Mouse (Mus musculus) cerebellum, adult 9-11 months (tissue): ENCODE results near the gene Tmem175.
"Not testable (repeated sequence)": the region's sequence is repeated elsewhere in the genome, so short reads cannot be mapped to it uniquely, and the experiment has no call there.

Experiments used
- DNase-seq: peaks from one replicate; pipeline ENCODE4 v3.0.0; 2022

Gene Tmem175

DNA sequence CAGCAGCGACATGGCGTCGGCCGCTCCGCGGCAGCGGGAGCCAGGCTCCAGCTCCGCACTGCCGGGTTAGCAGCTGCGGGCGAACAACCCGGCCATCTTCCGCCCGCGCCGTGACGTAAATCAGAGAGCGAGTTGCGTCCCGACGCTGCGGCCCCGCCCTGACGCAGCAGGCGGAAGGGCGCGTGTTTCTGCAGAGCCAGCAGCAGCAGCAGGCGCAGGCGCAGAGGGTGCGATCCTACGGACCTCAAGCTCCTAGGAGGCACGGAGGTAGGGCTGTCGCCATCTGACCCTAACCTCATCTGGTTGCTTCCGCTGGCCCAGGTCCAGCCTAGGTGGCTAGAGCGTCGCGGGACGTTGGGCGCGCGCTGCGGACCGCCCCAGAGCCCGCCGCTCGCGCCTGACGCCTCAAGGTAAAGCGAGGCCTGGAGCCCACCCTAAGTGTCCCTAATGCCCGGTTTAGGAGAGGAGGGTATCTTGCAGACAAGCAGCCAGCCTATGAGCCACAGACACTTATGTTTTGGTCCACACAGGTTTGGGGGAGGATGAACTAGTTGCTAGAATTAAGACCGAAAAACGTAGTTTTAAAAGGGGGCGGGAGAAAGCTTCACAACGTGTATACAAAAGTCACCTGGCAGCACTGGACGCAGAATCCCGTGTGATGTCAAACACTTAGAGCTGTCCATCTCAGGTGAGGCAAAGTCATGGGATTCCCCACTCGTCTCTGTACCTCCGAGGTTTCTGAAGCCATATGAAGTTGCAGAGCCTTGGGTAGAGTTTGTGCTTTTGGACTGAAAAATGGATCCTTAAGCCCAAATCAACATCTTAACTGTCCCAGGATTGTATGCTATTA lies at the start of gene Tmem175, which contains the start of gene Gak:
Gene Tmem175 (plus strand): TSS at position 137 of the 850 bp plus-strand sequence.
Gene Gak (minus strand): TSS at position 122 of the 850 bp plus-strand sequence.
- DNase-seq, result peak; percentile 95

DNA sequence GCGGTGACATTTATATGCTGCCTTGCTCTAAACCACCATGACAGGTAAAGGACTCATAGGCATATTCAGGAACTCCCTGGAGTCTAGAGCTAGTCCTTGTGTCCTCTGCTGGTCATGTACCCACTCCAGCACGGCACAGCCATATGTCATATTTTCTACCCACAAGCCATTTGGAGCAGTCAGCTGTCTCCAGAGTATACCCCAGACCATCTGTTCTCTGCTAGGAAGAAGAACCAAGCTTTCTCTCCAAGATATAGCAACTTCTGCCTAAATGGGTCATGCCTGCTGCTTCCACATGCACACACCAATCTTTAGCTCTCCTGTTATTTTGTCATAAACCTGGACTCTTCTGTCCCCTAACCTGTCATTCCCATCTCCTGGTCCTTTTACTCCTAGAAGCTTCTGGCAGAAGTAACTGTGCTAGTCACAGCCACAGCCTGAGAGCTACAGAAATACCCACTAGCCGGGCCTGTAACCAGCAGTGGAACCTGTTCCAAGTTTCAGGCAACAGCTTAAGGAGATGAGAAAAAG lies 48.1 kb upstream of the Tmem175 start:
- peak; percentile 85 for DNase-seq

DNA sequence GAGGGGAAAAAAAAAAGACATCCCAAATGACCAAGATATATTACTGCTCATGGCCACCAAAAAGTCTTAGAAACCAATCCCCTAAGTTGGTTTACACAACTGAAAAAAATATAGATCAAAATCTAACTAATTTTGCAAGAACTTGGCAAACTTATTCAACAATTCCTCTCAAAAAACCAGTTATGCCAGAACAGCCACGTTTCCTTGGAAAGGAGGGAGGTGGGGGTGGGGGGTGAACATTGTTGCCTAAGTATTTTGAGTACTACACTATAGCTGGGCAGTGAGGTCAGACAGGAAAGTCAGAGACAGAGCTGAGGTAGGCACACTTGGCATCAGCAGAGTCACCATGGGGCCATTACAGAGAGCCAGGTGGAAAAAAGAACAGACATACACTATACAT lies 29.6 kb upstream of the Tmem175 start:
- no peak for DNase-seq

DNA sequence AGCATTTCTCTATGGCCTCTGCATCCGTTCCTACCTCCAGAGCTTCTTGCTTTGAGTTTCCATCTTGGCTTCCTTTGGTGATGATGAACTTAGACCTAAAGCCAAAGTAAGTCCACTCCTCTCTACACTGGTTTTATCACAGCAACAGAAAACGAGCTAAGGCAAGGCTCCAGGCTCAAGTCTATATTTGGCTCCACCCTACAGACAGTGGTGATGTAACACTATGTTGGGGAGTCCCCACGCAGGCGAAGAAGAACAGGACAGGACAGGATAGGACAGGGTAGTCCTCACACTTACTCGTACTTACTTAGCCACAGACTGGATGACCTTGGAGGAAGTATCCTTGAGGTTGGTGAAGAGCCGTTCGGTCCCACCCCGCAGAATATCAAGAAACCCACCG lies 27.0 kb upstream of the Tmem175 start:
- DNase-seq, result no peak

DNA sequence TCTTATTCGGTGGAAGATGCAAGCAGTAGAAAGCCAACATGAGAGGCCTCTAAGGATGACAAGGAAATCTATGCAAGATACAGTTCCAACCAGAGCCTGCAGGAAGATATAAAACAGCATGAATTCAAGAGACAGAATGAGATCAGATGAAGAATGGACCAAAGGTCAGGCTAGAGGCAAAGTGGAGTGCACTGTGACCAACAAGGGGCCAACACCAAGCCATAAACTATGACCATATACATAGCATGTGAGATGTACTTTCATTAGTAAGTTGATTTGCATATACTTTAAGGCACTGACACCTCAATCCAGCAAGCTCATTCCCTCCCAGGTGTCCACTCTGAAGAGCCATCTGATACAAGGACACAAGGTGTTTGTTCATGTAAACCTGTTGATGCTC lies 19.1 kb upstream of the Tmem175 start:
- no peak for DNase-seq

DNA sequence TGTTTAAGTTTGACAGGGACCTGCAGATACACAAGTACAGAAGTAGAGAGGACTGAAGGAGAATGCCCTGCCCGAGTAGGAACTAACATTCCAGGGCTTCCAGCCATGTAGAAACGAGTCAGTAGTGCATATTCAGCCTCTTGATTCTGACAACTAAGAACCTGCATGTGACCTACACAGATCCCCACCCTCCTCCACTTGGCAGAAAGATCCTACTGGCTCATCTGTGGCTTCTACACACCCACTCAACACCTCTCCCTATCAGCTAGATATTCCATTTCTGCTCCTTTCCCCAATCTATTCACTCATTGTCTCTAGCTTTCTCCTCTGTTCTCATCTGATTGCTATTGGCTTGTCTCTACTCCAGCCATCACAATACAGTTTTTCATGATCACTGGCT lies 7.7 kb upstream of the Tmem175 start:
- no peak for DNase-seq

DNA sequence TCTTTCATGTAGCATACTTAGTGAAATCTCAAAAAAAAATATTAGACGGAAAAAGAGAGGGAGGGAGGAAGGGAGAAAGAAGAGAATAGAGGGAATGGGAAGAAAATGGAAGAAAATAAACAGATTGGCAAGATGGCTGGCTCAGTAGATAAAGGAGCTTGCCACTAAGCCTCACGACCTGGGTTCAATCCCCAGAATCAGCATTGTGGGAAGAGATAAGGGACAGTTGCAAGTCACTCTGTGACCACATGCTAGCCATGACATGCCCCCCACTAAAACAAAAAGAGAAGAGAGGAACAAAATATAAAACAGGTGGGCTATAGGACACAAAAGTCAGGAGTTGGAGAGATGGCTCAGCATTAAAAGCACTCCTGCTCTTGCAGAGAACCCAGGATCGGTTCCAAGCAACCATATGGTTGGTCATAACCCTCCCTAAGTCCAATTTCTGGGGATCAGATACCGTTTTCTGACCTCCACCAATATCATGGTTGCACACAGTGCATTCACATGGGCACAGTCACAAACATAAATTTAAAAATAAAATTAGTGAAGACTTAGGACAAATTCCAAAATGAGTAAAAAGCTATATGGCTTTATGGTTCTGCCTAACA lies 3.4 kb upstream of the Tmem175 start:
- no peak for DNase-seq

DNA sequence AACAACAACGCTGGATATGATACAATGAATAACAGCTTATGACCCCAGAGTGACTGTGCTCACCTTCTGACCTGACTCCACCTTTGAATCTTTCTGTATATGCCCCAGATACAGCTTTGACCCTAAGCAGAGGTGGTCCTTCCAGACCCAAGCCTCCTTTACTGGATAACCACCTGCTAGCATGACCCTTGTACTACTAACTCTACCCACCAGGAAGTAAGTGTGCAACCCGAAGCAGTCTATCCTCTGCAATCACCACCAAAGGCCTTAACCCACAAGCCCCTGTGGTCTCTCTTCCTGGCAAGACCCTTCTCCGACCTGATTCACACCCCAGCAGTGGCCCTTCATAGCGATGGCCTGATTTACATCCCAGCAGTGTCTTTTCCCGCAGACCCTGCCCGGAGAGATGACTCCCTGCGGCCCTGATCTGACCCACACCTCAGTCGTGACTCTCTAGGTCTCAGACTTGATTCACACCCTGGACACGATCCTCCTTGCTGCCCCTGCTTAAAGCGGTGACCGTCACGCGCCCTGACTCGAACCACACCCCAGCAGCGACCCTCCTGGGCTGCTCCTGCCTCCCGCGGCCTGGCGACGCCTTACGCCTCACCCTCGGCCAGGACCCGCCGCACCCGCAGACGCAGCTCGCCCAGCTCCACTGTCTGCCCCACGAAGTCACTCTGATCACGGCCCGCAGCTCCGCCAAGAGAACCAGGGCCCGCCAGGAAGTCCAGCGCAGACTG lies 508 bp upstream of the Tmem175 start:
- no peak for DNase-seq

DNA sequence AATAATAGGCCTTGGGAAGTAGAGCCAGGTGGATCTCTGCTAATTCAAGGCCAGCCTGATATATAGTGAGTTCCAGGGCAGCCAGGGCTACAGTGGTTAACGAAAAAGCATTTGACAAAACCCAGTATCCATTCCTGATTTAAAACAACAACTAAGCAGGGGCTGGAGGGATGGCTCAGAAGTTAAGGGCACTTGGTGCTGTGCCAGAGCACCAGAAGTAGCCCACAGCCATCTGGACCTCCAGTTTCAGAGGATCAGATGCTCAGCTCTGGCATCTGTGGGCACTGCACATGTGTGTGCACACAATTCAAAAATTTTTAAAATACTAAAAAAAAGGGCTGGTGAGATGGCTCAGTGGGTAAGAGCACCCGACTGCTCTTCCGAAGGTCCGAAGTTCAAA lies 4.1 kb downstream of the Tmem175 start:
- no peak for DNase-seq

DNA sequence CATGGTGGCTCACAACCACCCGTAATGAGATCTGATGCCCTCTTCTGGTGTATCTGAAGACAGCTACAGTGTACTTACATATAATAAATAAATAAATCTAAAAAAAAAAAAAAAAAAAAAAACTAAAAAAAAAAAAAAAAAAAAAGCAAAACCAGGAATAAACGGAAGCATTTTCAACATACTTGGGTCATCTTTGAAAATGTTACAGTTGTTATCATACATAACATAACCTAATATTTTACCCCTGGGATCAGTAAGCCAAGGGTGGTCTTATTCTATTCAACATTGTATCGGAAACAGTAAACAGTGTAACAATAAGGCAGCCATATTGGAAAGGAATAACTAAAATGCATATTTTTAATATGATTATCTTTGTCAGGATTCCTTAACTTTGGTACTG lies 4.5 kb downstream of the Tmem175 start:
- not testable (repeated sequence) for DNase-seq

DNA sequence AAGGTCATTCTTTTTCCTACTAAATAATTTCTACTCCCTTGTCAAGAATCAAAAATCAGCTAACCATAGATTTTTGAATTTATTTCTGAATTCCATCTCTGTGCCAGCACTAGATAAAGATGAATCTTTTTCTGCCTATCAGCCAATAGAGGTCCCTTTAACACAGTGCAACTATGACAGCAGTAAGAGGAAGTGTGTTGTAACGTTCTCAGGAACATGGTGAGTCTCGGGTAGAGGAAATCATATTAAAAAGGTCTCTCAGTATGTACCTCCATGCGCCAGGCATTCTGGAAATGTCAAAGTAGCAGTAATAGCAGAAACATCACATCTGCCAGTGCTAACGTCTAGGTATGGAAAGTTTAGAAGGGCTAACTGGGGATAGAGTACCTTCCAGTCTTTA lies 6.6 kb downstream of the Tmem175 start:
- DNase-seq, result no peak

DNA sequence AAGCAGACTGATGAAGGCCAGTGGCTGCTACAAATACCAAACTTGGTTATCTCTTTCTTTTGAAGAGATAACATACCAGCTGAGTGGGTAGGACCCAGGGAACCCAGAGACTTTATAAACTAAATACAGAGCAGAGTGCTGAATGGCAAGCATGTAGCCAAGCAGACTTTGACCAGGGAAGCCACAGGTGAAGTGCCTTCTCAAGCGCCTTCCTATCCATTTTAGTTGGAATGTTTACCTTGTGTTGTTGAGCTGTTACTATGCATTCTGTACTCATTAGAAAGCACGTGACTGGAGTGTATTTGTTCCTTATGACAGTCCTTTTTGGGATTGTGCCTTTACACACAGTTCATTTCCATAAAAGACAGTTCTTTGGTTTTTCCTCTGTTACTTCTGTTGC lies 14.1 kb downstream of the Tmem175 start:
- DNase-seq, result no peak

DNA sequence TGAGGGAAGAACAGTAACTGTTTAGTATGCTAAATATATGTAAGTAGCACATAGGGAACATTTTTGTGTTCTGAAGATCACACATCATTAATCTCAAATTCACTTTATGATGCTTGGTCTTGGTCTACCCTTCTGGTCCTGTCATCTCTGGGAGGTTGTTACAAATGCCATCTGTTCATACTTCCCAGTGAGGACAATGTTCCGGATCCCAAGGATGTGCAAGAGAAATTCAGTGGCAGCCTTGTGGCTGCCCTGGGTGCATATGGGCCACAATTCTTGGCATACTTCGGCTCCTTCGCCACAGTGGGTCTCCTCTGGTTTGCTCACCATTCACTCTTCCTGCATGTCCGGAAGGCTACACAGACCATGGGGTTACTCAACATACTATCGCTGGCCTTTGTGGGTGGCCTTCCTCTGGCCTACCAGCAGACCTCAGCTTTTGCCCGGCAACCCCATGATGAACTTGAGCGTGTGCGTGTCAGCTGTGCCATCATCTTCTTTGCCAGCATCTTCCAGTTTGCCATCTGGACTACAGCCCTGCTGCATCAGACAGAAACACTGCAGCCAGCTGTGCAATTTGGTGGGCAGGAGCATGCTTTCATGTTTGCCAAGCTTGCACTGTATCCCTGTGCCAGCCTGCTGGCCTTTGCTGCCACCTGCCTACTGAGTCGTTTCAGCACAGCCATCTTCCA lies 16.2 kb downstream of the Tmem175 start:
- DNase-seq, result peak; percentile 74

DNA sequence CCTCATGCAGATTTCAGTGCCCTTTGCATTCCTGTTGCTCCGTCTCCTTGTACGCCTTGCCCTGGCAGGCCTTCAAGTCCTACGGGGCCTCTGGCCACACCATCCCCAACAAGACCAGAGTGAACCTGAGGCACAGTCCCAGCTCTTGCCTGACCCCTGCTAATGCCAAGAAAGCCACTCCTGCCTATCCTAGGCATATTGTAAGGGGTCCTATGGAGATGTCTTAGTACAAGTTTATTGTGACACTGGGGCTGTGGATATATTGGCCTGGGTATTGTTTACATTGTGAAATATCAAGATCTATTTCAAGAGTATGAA lies 16.7 kb downstream of the Tmem175 start:
- DNase-seq, result no peak

DNA sequence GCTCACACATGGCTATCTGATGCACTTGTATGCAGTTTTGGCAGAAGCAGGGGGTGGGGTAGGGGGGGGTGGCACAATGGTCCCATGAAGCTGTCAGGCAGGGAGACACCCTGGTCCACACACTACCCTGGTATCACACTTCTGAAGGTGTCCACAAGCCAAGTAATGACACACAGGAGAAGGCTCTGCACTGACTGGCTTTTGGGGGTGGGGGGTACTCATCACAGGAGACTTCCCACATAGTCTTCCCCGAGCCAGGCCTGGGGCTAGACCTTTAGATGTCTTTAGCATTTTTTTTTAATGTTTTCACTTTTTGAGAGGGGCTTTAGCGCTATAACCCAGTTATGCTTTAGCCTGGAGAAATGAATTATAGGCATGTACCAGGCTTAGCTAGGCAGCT lies 17.7 kb downstream of the Tmem175 start:
- DNase-seq, result no peak

DNA sequence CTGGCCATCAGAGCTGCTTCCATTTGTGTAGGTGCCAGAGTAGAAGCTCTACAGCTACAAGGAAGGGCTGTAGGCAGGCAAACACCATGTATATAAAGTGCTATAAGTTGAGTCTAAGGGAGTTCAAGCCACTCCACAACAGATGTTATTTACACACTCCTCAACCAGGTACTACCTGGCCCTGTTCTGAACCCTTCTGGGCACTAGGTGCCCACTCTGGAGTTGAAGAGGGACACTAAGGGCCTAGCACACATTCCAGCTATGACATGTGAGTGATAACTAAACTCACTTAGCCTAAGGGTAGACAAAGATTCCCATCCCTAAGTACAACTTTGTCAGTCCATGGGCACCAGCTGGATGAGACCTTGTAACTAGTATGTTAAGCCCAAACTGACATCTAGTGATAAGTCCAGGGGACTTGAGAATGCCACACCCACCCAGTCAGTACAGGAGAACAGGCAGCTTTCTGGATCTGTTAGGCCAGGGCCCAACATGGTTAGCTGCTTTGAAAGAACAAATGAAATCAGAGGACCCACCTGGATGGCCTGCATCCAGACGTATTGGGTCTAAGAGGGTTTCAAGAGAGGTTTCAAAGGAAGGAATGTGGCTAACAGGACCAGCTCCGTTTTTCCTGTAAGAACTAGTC lies 18.4 kb downstream of the Tmem175 start:
- no peak for DNase-seq

DNA sequence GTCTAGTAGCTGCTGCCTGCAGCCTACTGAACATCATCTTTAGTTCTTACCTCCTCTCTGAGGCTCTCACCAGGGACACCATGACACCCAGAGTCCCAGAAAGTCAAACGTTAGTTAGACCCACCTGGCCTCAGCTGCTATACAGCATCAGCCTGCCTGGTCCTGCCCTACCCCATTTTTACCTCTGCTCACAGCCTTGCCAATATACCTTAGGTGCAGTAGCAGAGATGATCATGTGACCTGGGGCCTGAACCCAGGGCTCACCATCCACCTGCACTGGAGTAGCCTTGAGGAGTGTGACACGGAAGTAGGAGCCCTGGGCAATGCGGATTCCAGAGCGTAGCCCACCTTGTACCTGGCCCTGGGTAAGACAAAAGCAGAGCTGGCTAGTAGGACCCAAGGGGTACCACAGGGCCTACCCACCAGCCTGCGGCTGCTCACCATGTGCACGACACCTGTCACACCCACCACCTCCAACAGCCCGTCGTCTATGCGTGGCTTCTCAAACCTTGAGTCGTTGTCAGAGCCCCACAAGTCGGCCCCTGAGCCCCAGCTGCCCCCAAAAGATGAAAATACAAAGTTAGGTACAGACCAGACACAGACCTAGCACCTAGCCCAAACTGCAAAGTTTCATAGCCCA lies 19.5 kb downstream of the Tmem175 start:
- DNase-seq, result no peak

DNA sequence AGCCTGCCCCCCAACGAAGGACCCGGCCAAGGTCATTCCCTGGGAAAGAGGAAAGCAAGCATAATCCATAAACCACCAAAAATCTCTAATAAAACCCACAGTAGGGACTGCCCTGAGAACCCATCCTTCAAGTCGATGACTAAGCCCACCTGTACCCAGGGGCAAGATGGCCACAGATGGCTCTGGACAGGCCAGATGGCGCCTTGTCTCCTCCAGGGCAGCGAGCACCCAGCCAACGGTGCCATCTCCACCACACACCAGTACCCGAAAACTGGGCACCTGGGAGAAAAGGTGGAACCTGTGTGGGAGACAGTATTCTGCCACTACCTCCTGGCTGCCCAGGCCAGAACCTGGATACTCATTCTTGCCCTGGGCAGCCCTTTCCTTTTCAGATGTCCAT lies 20.8 kb downstream of the Tmem175 start:
- peak; percentile 73 for DNase-seq

DNA sequence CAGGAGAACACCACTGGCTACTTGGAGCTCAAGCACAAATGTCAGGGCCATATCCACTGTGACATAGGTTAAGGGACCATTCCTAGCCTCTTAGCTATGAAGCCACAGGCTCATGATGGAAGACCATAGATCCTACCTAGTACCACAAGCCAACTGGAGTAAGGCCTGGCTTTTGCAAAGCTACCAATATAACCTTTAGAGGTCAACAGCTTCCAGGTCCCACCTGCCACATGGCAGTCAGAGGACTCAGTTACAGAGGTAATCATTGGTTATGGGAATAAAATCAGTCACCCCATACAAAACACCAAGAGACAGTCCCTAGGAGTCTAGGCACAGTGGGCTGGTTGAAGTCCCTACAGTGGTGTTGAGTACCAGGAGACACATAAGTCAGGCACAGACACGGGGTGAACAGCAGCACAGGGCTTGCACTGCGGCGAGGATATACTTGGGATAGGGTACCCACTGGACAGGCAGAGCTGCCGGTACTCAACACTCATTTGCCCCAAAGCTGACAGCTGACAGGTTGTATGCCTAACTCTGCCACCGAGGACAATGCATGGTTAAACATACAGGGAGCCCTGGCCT lies 21.7 kb downstream of the Tmem175 start:
- DNase-seq, result no peak

DNA sequence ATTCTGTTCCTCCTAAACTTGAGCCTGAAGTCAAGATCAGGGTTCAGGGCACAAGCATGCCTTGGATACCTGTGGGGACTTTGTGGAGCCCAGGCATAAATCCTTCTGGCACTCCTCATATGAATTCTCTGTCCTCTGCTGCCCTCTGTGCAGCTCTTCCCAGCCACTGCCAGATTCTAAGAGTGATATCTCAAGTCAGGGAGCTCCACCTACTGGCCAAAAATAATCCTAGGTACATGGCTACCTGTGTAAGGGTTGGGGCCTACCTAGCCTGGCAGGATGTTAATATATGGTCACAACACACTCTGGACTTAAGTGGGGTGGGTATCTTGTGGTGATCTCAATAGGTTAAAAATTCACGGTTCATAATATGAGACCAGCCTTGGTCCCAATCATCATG lies 22.3 kb downstream of the Tmem175 start:
- peak; percentile 84 for DNase-seq

DNA sequence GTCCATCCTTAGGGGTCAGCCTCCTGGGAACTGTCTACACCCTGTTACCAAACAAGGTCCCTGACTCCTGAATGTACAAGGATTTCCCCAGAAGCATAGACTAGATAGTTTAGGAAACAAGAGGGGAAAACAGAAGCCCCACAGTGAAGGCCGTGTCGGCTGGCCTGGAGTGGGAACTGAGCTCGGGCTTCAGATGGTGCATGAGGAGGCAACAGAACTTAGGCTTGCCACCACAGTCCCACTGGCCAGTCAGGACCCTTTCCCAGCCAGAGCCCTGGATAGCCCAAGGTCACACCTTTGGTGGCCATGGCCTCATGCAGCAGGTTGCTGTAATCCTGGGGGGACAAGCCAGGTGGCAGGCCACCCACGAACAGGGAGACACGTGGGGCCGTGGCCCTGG lies 23.8 kb downstream of the Tmem175 start:
- peak; percentile 16 for DNase-seq
